Mouse (Mus musculus): ENCODE measurements at regions not wholly inside any gene's neighbourhood (a gene's known extent, or its start where the extent isn't known, plus 50 kb on each side); places are given as distances from the start of the nearest gene placed in this dataset.

DNA sequence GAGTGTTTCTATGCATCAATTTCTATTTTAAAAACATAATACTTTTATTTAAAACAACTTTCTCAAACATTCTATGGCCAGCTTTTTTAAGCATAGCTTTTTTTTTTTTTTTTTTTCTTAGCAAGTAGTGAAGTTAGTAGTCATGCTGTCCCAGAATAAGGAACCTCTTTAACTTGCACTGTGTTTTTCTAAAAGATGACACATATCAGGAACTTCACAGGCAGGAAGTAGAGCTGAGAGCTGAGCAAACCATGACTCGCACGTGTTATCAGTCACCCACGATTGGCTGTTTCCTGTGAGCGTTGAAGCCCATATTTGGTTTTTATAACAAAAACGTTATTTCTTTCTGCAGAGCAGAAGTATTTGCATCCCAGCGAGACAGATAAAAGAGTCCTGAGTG lies 287.9 kb upstream of the Ube2e3 start:
- Histone ChIP-seq H3K27me3 (replicated peaks; ENCODE audit: control insufficient read depth, insufficient read depth, low read length) (no peaks in the 10 kb centered on the region), H3K4me2 (replicated peaks; ENCODE audit: low read depth) (no peak overlapping the region), H3K4me3 (ENCODE audit: low read depth, low read length) (no peak overlapping the region), H3K27ac (ENCODE audit: low read depth, low read length) (no peak overlapping the region), H3K36me3 (ENCODE audit: control insufficient read depth, insufficient read depth) (no peaks in the 10 kb centered on the region), H3K9ac (ENCODE audit: low read depth, low read length) (no peak overlapping the region), H3K4me1 (replicated peaks; ENCODE audit: control insufficient read depth, insufficient read depth, low read length) (no peaks in the 10 kb centered on the region), H3K9me3 (ENCODE audit: control insufficient read depth) (no peaks in the 10 kb centered on the region)
- TF ChIP-seq CTCF (IDR thresholded peaks at IDR 0.05; ENCODE audit: low read depth): no peak
- no peak for ATAC-seq
- 37% methylated on average over 6 of the region's 6 CpGs for WGBS

DNA sequence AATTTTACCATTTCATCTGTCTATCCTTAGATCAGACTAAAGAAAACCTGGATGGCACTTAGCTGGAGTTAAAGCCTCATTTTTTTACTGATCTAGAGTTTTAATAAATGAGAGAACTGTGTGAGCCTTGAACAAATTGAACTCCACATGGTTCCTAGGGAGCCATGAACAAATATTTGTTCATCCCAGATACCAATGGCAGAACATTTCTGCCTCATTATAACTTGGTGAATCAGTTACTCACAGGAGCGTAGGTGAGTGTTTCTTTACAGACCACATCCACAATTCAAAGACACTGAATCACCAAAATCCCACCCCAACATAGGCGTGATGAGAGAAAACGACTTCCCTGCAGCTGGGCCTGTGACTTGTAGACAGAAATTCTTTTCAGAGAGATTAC lies 295.4 kb upstream of the Ube2e3 start:
- Histone ChIP-seq H3K27ac (ENCODE audit: low read depth, low read length) (no peak overlapping the region), H3K9me3 (ENCODE audit: control insufficient read depth) (no peaks in the 10 kb centered on the region), H3K4me3 (ENCODE audit: low read depth, low read length) (no peak overlapping the region), H3K9ac (ENCODE audit: low read depth, low read length) (no peak overlapping the region), H3K36me3 (ENCODE audit: control insufficient read depth, insufficient read depth) (no peaks in the 10 kb centered on the region), H3K4me1 (replicated peaks; ENCODE audit: control insufficient read depth, insufficient read depth, low read length) (no peaks in the 10 kb centered on the region), H3K4me2 (replicated peaks; ENCODE audit: low read depth) (no peak overlapping the region), H3K27me3 (replicated peaks; ENCODE audit: control insufficient read depth, insufficient read depth, low read length) (no peaks in the 10 kb centered on the region)
- TF ChIP-seq CTCF (IDR thresholded peaks at IDR 0.05; ENCODE audit: low read depth): no peak
- no peak for ATAC-seq
- WGBS: 42% methylated on average over 3 of the region's 3 CpGs

DNA sequence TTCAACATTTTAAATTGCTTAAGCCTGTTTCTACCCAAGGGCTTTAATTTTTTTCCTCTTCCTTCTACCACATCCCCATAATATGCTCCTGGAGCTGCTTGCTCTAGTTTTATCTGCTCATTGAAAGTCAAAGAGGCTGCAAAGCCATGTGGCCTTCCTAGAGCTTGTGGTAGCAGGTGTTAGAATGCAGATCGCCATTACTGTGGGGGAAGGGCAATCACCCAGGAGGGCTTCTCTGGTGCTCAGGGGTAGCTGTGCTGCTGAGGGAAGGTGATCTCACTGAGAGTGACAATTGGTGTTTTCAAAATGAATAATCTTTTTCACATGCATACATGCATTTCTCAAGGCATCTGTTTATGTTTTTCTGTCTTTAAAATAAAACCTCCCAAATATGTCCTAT lies 309.8 kb upstream of the Ube2e3 start:
- Histone ChIP-seq H3K27ac (ENCODE audit: low read depth, low read length) (no peak overlapping the region), H3K4me1 (replicated peaks; ENCODE audit: control insufficient read depth, insufficient read depth, low read length) (no peaks in the 10 kb centered on the region), H3K4me3 (ENCODE audit: low read depth, low read length) (no peak overlapping the region), H3K36me3 (ENCODE audit: control insufficient read depth, insufficient read depth) (no peaks in the 10 kb centered on the region), H3K27me3 (replicated peaks; ENCODE audit: control insufficient read depth, insufficient read depth, low read length) (no peaks in the 10 kb centered on the region), H3K9me3 (ENCODE audit: control insufficient read depth) (no peaks in the 10 kb centered on the region), H3K4me2 (replicated peaks; ENCODE audit: low read depth) (no peak overlapping the region), H3K9ac (ENCODE audit: low read depth, low read length) (no peak overlapping the region)
- 45% methylated on average over 1 of the region's 1 CpGs for WGBS
- TF ChIP-seq CTCF (IDR thresholded peaks at IDR 0.05; ENCODE audit: low read depth): no peak
- no peak for ATAC-seq

DNA sequence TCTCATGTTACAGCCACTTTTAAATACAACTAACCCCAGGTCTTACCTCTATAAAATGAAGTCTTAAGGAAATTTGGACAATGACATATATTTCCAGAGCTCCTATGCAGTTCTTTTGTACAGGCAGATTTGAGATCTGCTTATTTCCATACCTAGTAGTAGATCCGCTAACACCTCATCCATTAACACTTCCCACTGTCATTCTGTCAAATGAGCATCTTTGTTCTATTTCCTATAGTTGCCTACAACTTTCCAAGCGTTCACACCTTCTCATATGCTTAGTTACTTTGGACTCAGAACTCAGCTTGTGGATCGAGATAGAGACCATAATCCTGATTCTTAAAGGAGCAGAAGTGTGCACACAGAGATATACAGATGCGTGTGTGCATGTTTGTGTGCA lies 316.8 kb upstream of the Ube2e3 start:
- WGBS: 91% methylated on average over 4 of the region's 4 CpGs
- ATAC-seq: no peak

DNA sequence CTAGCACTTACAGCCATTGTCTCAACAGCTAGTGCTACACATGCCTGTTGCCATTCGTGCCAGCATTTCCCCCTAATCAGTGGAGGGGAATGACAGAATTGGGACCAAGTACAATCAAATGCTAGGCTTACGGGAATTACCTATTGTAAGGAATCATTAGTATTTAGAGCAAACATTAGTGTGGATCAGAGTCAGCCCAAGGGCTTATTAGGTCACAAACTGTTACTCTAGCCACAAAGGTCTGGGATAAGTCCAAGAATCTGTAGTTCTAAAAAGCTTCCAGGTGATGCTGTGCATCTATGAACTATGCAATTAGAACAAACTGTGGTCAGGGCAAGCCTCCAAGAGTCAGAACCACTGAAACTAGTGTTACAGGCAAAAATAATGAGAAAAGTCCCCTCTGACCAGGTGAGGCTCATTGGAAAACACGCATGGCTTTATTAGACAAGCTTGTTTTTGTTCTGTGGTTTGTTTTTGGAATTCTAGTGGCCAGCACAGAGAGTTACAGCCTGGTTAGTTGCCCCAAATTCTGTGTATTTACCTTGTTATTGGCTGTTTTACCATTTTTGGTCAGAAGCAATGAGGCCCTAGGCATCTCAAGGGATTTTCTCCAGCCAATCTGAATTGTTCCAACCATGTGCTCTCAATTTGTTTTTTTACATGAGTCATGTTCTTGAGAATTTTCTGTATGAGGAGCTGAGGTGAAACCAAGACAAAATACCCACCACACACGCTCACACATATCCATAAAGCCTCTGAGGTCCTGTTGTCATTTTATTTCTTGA lies 319.0 kb upstream of the Ube2e3 start:
- Histone ChIP-seq H3K4me3 (ENCODE audit: low read depth, low read length) (no peak overlapping the region), H3K4me1 (replicated peaks; ENCODE audit: control insufficient read depth, insufficient read depth, low read length) (no peaks in the 10 kb centered on the region), H3K4me2 (replicated peaks; ENCODE audit: low read depth) (no peak overlapping the region), H3K9me3 (ENCODE audit: control insufficient read depth) (no peaks in the 10 kb centered on the region), H3K9ac (ENCODE audit: low read depth, low read length) (no peak overlapping the region), H3K27ac (ENCODE audit: low read depth, low read length) (no peak overlapping the region), H3K27me3 (replicated peaks; ENCODE audit: control insufficient read depth, insufficient read depth, low read length) (no peaks in the 10 kb centered on the region), H3K36me3 (ENCODE audit: control insufficient read depth, insufficient read depth) (no peaks in the 10 kb centered on the region)
- TF ChIP-seq CTCF (IDR thresholded peaks at IDR 0.05; ENCODE audit: low read depth): no peak
- no peak for ATAC-seq
- 85% methylated on average over 4 of the region's 4 CpGs for WGBS

More for the DNA sequence above, 316.8 kb upstream of the Ube2e3 start:
- no peaks in the 10 kb centered on the region for H3K4me1 ChIP-seq (replicated peaks; ENCODE audit: control insufficient read depth, insufficient read depth, low read length)
- no peak overlapping the region for H3K4me3 ChIP-seq (ENCODE audit: low read depth, low read length)
- no peak overlapping the region for H3K27ac ChIP-seq (ENCODE audit: low read depth, low read length)
- no peak overlapping the region for H3K9ac ChIP-seq (ENCODE audit: low read depth, low read length)
- no peaks in the 10 kb centered on the region for H3K36me3 ChIP-seq (ENCODE audit: control insufficient read depth, insufficient read depth)
- no peaks in the 10 kb centered on the region for H3K27me3 ChIP-seq (replicated peaks; ENCODE audit: control insufficient read depth, insufficient read depth, low read length)
- no peaks in the 10 kb centered on the region for H3K9me3 ChIP-seq (ENCODE audit: control insufficient read depth)
- no peak overlapping the region for H3K4me2 ChIP-seq (replicated peaks; ENCODE audit: low read depth)
- no peak for TF ChIP-seq CTCF (IDR thresholded peaks at IDR 0.05; ENCODE audit: low read depth)

DNA sequence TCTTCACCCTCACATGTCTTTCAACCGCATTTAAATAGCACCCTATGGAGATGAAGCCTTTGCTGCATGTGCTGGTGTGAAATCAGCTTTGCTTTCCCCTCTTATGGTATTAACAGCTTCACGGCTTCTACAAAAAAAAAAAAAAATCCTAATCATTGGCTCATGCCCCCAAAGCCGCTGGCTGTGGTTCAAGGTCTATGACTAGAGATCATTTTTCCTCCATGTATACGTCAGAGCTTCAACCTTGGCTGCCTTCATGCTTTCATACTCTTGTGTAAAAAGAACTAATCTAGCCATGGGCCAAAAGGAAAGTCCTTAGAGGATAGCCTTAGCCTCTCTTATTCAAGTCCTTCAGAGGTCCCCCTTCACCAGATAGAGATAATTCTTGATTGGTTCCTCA lies 320.6 kb upstream of the Ube2e3 start:
- Histone ChIP-seq H3K9ac (ENCODE audit: low read depth, low read length) (no peak overlapping the region), H3K4me1 (replicated peaks; ENCODE audit: control insufficient read depth, insufficient read depth, low read length) (no peaks in the 10 kb centered on the region), H3K9me3 (ENCODE audit: control insufficient read depth) (no peaks in the 10 kb centered on the region), H3K27ac (ENCODE audit: low read depth, low read length) (no peak overlapping the region), H3K36me3 (ENCODE audit: control insufficient read depth, insufficient read depth) (no peaks in the 10 kb centered on the region), H3K4me3 (ENCODE audit: low read depth, low read length) (no peak overlapping the region), H3K4me2 (replicated peaks; ENCODE audit: low read depth) (no peak overlapping the region), H3K27me3 (replicated peaks; ENCODE audit: control insufficient read depth, insufficient read depth, low read length) (no peaks in the 10 kb centered on the region)
- TF ChIP-seq CTCF (IDR thresholded peaks at IDR 0.05; ENCODE audit: low read depth): no peak
- ATAC-seq: no peak
- WGBS: 73% methylated on average over 4 of the region's 4 CpGs

All from intestine, postnatal 0 days (tissue).